Mouse (Mus musculus): ENCODE data around the gene Urgcp.

Gene Urgcp

GRCm38 (mm10) chr11:5703341-5703740, 58.8 kb downstream of the Urgcp start:
- no peak for TF ChIP-seq GATA4 (IDR thresholded peaks at IDR 0.05; ENCODE audit: insufficient replicate concordance, low read length)

- TF ChIP-seq GATA4 (IDR thresholded peaks at IDR 0.05; ENCODE audit: insufficient replicate concordance, low read length): no peak
Measured at GRCm38 (mm10) chr11:5702957-5703332, 59.2 kb downstream of the Urgcp start.

- TF ChIP-seq GATA4 (IDR thresholded peaks at IDR 0.05; ENCODE audit: insufficient replicate concordance, low read length): no peak
Measured at GRCm38 (mm10) chr11:5702271-5702956, 59.8 kb downstream of the Urgcp start.

- TF ChIP-seq GATA4 (IDR thresholded peaks at IDR 0.05; ENCODE audit: insufficient replicate concordance, low read length): no peak
Measured at GRCm38 (mm10) chr11:5701821-5702220, 60.4 kb downstream of the Urgcp start.

GRCm38 (mm10) chr11:5701300-5701699, 60.9 kb downstream of the Urgcp start:
- TF ChIP-seq GATA4 (IDR thresholded peaks at IDR 0.05; ENCODE audit: insufficient replicate concordance, low read length): no peak

- TF ChIP-seq GATA4 (IDR thresholded peaks at IDR 0.05; ENCODE audit: insufficient replicate concordance, low read length): peak; percentile 27; the same call in 1 of the 2 replicates
Measured at GRCm38 (mm10) chr11:5700808-5701207, 61.4 kb downstream of the Urgcp start.

GRCm38 (mm10) chr11:5691775-5692174, 70.4 kb downstream of the Urgcp start:
- TF ChIP-seq GATA4 (IDR thresholded peaks at IDR 0.05; ENCODE audit: insufficient replicate concordance, low read length): no peak

GRCm38 (mm10) chr11:5684283-5684682, 77.9 kb downstream of the Urgcp start:
- TF ChIP-seq GATA4 (IDR thresholded peaks at IDR 0.05; ENCODE audit: insufficient replicate concordance, low read length): no peak

GRCm38 (mm10) chr11:5682541-5682940, 79.6 kb downstream of the Urgcp start:
- TF ChIP-seq GATA4 (IDR thresholded peaks at IDR 0.05; ENCODE audit: insufficient replicate concordance, low read length): no peak

Measured in liver, adult (tissue).